Mouse (Mus musculus): ENCODE results near the gene Slc39a8.
A peak's percentile ranks its signal among the peaks of the same experiment; 100 is the strongest.

Slc39a8 gene

GRCm38 (mm10) chr3:135825016-135825753 is at the start of gene Slc39a8:
Slc39a8 (plus strand) TSS chr3:135825279.
- peak; percentile 67 for DNase-seq (ENCODE audit: low read depth, low spot score)

- DNase-seq (ENCODE audit: low read depth, low spot score), result no peak
These were observed 40.0 kb upstream of the Slc39a8 start for GRCm38 (mm10) chr3:135785065-135785464.

DNA sequence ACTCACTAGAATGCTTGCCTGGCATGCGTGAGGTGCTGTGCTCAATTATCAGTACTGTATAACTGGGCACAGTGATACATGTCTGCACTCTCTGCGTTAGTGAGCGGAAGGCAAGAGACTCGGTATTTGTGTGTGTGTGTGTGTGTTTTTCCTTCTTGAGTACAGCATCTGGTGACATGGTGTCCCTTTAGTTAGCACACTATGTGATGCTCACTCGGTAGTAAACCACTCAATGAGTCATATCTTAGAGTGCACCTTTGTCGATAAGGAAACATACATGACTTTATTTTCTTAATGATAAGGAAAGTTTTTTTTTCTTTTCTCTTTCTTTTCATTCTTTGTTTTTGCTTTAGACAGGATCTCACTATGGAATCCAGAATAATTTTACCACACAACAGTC is 29.0 kb upstream of the Slc39a8 start:
- DNase-seq (ENCODE audit: low read depth, low spot score), result no peak

- DNase-seq (ENCODE audit: low read depth, low spot score), result no peak
These were observed 26.8 kb upstream of the Slc39a8 start for GRCm38 (mm10) chr3:135798241-135798640.

DNA sequence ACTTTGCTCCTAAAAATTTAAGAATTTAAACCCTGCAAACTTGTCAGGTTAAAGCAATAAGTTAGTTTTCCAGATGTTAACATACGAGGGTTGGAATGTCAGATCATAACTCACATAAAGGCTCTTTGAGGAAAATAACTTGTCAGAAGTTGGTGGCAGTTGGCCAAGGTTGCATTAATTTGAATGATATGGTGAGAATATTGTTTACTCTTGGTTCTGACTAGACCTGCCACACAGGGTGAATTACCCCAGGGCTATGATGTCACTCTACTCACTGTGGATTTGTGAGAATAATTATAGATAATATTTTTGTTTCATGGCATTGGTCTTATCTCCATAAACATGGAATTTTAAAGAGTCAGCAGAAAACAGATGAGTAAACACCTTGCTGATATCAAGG is 26.4 kb upstream of the Slc39a8 start:
- DNase-seq (ENCODE audit: low read depth, low spot score), result no peak

DNA sequence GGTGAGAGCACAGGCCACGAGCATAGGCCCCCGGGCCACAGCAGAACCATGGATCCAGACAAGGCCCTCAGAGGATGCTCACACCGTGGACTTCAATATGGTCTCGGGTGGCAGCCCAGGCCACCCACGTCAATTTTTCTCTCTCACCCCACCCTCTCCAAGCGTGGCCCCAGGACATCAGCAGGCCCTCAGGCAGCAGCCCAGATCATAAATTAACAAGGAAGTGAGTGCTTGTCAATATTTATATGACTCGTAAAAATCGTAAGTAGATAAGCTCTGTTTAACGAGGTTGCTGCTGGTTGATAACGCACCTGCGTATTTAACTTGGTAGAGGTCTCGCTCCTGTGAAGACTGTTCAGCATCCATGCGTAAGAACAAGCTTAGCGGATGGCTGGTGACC is 10.4 kb upstream of the Slc39a8 start:
- no peak for DNase-seq (ENCODE audit: low read depth, low spot score)

GRCm38 (mm10) chr3:135815973-135816727 is 8.9 kb upstream of the Slc39a8 start:
- no peak for DNase-seq (ENCODE audit: low read depth, low spot score)

GRCm38 (mm10) chr3:135817124-135817523 is 8.0 kb upstream of the Slc39a8 start:
- no peak for DNase-seq (ENCODE audit: low read depth, low spot score)

DNA sequence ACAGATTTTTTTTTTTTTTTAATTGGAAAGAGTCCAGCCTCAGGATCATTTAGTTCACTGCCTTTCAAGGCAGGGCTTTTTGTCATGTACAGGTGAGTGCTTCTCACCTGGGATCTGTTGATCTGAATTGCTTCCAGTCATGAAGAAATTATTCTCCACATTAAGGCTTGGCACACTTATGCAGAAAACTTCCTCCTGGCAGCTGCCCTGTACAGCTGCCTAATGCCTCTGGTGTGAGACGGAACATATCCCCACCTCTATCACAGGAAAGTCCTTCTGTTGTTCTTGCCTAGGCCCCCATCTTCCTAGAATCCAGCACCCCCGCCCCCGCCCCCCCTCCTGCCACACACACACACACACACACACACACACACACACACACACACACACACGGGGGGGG is 643 bp upstream of the Slc39a8 start:
- DNase-seq (ENCODE audit: low read depth, low spot score), result peak; percentile 4

DNA sequence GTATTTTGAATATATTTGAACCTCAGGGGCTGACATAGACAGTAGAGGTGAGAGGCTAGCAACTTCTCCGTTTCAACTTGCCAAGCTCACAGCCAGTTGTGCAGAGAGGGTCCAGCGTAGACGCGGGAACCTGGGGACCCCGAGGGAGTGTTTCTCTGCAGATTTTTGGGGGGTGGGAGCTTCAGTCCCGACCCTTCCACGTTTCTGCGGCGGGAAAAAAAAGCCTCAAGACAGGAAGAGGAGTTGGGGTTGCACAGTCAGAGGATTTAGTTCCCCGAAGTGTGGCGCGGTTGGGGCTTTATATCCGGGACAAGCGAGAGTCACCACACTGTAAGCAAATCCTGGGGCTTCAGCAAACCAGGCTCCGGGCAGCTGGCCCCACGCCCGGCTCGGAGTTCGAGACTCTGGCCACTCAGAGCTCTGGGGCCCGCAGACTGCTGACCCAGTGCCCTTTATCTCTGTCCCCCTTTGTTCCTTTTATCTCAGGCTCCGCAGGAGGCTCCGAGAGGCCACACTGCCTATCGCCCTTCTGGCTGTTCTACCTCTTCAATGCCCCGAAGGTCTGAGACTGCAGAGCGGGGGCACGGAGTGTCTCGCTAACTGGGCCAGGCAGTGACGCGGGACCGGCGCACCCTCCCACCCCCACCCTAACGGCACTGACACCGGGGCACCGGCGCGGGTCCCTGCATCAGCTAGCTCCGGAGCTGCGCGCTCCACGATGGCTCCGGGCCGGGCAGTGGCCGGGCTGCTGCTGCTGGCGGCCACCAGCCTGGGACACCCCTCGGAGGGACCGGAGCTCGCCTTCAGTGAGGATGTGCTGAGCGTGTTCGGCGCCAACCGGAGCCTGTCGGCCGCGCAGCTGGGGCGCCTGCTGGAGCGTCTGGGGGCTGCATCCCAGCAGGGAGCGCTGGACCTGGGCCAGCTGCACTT is 940 bp downstream of the Slc39a8 start:
- DNase-seq (ENCODE audit: low read depth, low spot score), result peak; percentile 45

DNA sequence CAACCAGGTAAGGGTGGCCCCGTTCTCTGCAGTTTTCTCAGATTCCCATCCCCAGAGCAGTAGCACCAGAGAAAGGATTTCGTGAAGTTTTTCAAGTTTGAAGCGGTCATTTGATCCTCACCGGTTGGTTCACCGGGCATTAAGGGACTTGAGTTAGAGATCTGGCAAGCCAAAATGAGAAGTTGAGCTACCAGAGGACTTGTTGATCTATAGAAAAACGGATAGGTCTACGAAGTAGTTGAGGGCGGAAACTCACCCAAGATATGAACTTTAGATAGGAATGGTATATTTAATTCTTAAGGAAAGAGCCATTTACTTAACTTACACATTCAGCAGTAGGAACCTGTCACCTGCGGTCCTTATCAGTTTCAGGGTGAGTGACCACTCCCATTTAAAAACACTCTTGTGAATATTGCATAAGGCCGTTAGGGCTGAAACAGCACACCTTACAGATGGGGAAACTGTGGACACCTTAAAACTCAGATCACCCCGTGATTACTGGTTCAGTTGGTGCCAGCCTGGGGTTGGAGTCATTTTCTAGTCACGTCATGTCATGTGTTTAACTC is 1.7 kb downstream of the Slc39a8 start:
- no peak for DNase-seq (ENCODE audit: low read depth, low spot score)

- DNase-seq (ENCODE audit: low read depth, low spot score), result no peak
These were observed 2.9 kb downstream of the Slc39a8 start for GRCm38 (mm10) chr3:135828000-135828399.

DNA sequence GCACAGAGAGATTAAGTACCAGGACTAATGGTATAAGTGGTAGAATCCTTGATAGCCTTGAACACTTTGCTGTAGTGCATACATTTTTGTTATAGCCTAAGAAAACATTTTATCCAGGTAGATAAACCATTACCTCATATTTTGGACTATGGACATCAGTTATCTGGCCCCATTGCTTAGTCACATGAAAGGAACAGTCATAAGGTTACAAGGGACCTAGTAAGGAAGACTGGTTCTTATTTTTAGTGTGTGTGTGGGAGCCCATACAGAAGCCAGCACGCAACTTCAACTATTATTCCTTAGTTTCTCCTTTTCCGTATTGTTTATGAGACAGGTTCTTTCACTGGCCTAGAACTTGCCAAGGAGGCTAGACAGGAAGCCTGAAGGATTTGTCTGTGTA is 7.4 kb downstream of the Slc39a8 start:
- DNase-seq (ENCODE audit: low read depth, low spot score), result no peak

DNA sequence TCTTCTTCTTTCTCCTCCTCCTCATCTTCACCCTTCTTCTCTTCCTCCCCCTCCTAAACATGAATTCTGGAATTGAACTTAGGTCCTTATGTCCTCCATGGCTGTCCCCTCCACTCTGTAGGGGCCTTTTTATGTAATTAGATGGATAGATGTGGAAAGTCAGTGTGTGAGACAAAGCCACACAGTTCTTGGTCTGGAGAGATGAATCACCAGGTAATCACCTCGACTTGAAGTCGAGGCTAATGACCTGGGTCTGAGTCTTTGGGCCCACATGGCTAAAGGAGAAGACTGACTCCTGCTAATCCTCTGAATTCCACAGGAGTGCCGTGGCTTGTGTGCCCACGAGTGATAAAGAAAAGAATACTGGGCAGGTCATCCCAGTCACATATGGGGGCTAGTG is 7.8 kb downstream of the Slc39a8 start:
- no peak for DNase-seq (ENCODE audit: low read depth, low spot score)

DNA sequence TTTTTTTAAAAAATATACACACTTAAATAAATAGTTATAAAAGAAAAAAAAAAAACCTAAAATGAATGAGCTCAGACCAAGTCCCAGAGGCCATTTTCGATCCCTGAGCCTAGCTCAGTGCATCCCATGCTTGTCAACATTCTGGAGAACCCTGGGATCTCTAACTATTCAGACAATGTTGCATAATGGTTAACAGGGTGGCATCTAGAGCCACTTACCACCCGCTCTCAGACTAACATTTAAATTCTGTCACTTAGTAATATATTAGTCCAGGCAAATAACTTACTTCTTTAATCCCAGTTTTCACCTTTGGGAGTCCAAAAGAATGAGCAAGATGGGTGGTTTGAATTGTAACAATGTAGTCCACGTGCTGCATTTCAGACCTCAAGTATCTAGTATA is 9.9 kb downstream of the Slc39a8 start:
- DNase-seq (ENCODE audit: low read depth, low spot score), result no peak

- DNase-seq (ENCODE audit: low read depth, low spot score), result no peak
These were observed 14.5 kb downstream of the Slc39a8 start for GRCm38 (mm10) chr3:135839535-135839934.

DNA sequence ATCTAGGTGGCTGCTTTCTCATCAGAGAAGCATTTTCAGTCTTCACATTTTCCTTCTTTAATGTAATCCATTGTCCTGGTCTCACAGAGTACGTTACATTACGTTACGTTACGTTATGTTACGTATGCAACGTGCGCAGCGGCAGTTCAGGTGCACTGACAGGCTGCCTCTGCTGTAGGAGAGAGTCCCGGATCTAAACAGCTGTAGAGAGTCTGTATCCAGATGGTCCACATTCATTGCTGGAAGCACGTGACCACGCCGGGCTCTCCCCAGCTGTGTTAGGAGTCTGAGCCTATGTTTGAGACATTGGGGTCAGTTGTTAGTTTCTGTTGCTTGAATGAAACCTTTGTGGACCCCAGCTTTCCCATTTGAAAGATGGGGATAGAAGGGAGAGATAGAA is 15.1 kb downstream of the Slc39a8 start:
- no peak for DNase-seq (ENCODE audit: low read depth, low spot score)

DNA sequence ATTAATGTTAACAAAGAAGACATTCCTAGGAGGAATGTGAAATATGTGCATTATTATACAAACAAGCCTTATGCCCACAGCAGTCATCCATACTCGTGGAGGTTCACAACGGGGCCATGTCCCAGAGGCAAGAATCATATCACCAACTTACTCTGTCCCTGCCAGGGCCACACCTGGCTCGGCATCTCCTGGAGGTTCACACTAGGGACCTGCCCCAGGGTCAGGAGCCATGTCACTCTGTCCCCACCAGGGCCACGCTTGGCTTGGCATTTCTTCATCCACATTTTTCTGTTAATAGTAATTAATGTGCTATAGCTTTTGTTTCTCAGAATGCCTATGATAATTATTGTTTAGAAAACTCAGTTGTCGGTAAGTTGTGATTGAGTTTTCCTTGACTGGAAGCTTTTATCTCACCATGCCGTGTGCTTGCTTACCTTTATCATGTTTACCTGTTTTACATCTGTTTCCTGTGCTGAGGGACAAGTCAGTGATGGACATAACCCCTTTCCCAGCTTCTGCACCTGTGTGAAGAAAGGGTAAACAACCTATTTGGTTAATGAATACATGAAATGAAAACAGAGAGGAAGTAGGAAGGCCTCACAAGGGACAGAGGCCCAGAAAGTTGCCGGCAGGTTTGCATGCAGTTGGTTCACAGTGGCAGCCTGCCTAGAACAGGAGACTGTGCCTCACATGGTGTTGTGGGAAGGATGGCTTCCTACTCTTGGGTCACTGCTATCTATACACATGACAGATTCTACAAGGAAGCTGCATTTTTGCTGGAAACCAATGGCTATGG is 16.8 kb downstream of the Slc39a8 start:
- no peak for DNase-seq (ENCODE audit: low read depth, low spot score)

GRCm38 (mm10) chr3:135843181-135843580 is 18.1 kb downstream of the Slc39a8 start:
- no peak for DNase-seq (ENCODE audit: low read depth, low spot score)

- no peak for DNase-seq (ENCODE audit: low read depth, low spot score)
These were observed 18.6 kb downstream of the Slc39a8 start for GRCm38 (mm10) chr3:135843707-135844106.

GRCm38 (mm10) chr3:135844835-135845234 is 19.8 kb downstream of the Slc39a8 start:
- no peak for DNase-seq (ENCODE audit: low read depth, low spot score)
